Mouse (Mus musculus): ENCODE data around the gene Vil1.

DNA sequence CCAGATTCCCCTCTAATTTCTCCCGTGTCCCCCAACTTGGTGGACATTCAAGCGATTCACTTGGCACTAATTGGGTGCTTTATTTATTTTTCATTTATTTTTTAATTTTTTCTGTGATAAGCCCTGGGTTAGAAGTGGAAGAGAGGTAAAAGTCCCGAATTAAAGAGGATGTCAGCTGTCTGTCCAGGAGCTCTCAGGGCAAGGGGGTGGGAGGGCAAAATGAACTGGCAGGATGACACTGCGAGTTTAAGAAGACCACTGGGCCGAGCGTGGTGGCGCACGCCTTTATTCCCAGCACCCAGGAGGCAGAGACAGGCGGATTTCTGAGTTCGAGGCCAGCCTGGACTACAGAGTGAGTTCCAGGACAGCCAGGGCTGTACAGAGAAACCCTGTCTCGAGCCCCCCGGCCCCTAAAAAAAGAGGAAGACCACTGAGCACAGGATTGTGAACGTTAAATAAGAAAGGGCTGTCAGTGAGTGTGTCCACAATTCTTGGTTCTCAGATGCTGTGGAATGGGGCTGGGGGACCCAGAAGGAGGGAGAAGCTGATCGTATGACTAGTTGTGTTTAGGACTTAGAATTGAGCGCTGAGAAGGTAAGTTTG is 21.7 kb upstream of the Vil1 start:
- no peak for TF ChIP-seq CTCF (IDR thresholded peaks at IDR 0.05; ENCODE audit: extremely low read depth, insufficient read depth, insufficient read length, insufficient replicate concordance)
- TF ChIP-seq POLR2A (IDR thresholded peaks at IDR 0.05; ENCODE audit: low read depth, low read length) = no peak
